Mouse (Mus musculus) 416B (cell line): ENCODE data around the gene Zfp507.

Experiments used
- DNase-seq: peaks from one replicate; pipeline ENCODE4 v3.0.0; 2011; ENCODE audit warnings: low read depth

Zfp507 gene

DNA sequence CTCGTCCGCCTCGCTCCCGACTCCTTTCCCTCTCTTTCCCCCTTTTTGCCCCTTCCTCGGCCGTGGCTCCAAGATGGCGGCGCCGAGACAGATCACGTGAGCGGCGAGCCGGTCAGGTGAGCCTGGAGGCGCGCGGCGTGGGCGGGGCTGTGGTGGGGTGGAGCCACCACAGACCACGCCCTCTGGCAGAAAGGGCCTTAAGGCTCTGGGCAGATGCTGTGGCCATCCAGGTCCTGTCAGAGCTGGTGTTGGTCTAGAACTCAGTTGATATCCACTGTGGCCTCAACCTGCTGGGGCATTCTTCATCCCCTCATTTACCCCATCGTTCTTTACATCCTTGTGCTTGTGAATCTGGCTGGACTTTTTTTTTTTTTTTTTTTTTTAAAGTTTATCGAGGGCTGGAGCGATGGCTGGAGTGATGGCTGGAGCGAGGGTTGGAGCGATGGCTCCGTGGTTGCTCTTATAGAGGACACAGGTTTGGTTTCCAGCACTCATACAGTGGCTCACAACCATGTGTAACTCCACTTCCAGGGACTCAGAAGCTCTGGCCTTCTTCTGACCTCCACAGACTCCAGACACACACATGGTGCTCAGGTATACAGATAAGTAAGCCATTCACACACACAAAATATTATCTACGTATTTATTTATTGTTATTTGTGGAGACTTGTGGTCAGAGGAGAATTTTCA lies at the start of gene Zfp507:
Zfp507 (minus strand) TSS at position 98 of the 690 bp plus-strand sequence.
- DNase-seq: peak; percentile 90

DNA sequence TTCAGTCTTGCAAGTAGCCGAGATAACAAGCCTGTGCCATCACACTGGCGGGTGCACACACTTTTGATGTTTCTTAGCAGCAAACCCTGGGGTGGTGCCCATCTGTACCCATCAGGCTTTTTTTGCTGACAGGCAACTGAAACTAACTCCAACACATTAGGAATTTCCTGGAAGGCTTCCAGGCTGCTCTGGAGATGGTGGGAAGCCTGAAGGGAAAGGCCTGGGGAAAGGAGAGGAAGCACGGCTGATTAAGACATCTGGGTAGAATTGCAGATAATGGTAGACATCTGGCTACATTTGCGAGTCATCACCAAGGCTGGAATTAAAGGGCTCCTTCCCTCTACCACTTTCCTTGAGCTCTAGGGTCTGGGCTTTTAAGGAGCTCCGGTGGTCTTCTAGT lies 47.6 kb upstream of the Zfp507 start:
- DNase-seq: no peak

DNA sequence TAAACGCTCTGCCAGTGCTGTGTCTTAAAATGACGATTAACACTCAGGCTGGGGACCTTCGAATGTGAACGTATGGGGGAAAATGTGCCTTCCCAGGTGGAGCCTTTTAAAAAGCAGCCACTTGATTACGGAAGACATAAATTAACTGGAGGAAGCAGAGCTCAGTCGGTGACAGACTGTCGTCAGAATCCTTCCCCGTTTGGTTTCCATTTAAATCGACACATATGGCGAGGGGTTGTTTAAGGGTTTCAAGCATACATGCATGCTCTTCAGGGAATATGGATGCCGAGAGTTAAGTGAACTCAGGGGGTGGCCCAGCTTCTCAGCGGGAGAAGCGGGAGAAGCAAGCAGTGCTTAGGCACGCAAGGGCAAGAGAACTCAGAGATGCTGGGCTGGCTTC lies 45.7 kb upstream of the Zfp507 start:
- DNase-seq: no peak

DNA sequence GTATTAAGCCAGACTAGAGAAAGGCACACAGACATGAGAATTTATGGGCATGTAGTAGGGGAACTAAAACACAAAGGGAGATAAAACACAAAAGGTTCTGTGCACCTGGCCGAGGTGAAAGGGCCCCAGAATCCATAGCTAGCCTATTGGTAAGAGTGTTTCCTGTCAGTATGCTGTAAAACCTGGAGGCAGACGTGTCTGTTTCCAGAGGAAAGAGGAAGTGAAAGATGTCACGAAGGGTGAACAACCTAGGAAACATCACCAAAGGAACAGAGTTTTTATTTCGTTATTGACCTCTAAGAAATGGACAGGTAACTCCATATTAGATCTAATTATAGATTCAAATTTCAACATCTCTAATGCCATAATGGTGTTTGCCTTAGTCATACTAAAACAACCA lies 37.7 kb upstream of the Zfp507 start:
- no peak for DNase-seq

GRCm38 (mm10) chr7:35836851-35837250 lies 34.0 kb upstream of the Zfp507 start:
- no peak for DNase-seq

- DNase-seq: no peak
Measured at GRCm38 (mm10) chr7:35836415-35836814, 33.6 kb upstream of the Zfp507 start.

DNA sequence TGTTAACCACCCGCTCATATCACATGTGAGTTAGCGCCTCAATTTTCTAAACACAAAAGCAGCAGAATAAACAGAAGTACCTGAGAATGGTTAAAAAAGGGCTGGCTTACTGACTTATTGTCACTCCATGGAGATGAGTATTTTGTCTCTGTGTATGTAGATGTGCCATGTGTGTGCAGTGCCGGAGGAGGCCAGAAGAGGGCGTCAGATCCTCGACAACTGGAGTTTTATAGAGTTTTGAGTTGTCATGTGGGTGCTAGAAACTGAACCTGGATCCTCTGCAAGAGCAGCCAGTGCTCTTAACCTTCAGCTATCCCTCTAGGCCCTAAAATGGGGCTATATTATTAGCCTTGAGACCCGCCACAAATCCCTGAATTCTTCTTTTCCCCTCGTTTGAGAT lies 27.3 kb upstream of the Zfp507 start:
- DNase-seq: no peak

DNA sequence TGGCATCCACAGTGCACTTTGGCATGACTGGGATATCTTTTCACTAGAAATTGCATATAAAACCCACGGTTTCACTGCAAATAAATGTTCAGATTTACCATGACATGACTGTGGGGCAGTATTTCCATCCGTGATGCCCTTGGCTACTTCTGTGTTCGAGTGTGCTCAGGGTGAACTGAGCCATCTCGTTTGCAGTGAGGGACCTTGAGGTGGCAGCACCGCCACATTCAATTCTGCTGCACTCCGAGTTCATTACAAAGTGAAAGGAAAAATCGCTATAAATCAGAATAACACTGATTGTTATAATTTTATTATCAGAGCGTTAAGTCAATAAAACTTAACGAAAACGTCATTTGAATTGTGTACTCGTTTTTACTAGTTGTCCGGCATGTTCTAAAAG lies 21.1 kb upstream of the Zfp507 start:
- DNase-seq: no peak

DNA sequence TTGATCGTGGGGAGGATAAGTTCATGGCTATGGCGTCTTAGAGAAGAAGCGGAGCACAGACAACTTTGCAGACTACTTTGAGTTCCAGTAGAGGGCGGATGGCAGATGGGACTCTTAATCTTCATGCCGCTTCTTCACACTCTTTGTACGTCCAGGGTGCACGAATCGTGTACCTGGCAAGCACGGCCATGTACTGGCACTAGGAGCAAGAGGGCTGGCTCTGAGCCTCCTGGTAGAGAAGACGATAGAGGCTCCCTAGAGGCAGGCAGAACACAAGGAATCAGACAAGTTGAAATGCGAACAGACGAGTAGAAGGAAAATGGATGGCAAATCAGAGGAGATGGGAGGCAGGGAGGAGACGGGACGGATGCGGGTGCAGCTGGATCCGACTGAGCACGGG lies 19.5 kb upstream of the Zfp507 start:
- DNase-seq: no peak

DNA sequence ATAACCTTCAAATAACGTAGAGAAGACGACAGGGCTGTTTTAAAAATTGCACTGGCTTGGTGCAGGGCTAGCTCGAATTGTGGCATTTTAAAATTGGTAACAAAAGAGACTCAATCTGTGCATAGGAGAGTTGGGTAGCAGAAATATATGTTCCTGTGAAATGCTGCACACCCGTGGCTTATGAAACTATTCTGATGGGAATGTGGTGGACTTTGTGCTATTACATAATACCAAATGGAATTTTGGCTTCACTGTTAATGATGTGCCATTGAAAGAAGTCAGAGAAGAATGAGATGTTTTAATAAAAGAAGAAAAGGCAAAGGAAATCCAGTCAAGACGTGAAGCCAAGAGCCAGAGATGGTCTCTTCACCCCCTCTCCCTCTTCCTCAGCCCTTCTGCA lies 18.6 kb upstream of the Zfp507 start:
- no peak for DNase-seq

- DNase-seq: no peak
Measured at GRCm38 (mm10) chr7:35819486-35819885, 16.7 kb upstream of the Zfp507 start.

DNA sequence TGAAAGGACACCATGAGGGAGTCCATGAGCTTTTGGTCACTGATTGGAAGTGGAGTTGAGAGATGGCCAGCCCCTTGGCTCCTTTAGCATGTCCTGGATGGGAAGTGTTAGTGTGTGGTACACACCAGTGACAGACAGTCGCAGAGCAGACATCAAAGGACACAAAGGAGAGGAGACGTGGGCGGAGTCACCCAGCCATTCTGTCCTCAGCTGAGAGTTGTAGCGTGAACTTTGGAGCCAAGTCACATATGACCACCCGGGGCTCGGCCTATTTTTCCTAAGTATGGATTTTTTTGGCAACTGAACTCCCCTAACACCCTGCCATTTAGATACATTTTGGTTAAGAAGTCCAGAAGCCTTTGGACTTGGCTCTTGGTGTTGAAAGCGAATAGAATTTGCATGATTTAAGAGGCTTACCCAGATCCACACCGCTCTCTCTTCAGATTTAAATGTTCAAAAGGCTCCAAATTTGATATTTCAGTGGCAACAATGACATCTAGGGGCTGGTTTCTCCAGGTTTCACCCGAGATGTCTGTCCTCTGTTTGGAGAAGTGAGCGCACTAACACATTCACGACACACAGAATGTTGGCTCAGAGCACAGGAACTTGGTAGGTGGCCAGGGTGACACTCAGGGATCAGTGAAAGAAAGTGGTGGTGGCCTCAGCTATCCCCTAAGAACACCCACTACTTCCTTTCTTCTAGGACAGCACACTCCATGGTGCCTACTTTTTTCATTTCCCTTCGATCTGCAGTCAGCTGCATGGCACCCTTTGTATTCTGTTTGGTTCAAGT lies 12.2 kb upstream of the Zfp507 start:
- DNase-seq: no peak

GRCm38 (mm10) chr7:35813306-35813705 lies 10.5 kb upstream of the Zfp507 start:
- DNase-seq: no peak

DNA sequence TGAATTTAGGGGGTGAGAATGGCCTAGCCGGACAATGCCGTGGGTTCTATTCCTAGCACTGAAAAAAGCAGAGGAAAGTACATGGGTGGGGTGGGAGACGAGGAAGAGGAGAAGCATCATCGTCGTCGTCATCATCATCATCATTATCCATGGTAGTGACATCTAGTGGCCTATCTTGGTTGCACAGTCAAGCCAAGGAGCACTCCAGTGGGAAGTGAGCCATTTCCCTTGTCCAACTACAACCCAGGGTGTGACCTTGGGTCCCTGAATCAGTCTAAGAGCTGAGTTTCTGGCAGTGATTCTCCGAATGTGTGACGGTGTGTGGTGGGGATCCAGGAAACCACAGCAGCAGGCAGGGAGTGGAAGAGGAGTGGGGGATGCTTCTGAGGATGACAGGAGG lies 7.9 kb upstream of the Zfp507 start:
- peak; percentile 26 for DNase-seq

- no peak for DNase-seq
Measured at GRCm38 (mm10) chr7:35804206-35804605, 1.4 kb upstream of the Zfp507 start.

DNA sequence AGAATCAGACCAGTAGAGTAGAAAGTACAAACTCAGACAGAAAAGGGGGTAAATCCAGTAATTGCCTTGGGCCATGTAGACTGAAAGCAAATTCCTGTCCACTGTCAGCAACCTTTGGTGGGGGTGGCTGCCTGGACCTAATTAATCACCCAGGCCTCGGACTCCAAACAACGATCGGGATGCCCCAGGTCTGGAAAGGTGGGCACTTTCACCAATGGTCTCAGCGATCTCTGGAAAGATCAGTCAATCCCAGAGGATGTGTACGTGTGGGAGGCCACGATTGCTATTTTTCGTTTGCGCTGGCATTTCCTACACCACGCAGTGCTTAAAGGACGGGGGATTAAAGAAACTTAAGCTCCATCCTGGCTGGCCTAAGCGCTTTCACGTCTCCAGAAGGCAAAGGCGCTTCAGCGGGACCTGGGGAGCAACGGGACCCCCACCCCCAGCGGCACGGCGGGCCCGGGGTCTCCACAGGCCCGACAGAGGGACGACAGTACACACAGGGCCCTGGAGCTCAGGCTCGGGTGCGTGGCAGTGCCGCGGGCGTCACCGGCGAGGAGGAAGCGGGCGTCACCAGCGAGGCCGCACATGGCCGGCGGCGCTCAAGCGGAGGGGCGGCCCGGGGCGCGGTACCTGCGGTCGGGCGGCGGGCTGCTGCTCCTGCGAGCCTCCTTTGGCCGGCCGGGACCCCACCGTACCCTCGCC lies 450 bp downstream of the Zfp507 start:
- DNase-seq: peak; percentile 34

GRCm38 (mm10) chr7:35796123-35796522 lies 6.7 kb downstream of the Zfp507 start:
- peak; percentile 83 for DNase-seq

- no peak for DNase-seq
Measured at GRCm38 (mm10) chr7:35794145-35794664, 8.6 kb downstream of the Zfp507 start.

DNA sequence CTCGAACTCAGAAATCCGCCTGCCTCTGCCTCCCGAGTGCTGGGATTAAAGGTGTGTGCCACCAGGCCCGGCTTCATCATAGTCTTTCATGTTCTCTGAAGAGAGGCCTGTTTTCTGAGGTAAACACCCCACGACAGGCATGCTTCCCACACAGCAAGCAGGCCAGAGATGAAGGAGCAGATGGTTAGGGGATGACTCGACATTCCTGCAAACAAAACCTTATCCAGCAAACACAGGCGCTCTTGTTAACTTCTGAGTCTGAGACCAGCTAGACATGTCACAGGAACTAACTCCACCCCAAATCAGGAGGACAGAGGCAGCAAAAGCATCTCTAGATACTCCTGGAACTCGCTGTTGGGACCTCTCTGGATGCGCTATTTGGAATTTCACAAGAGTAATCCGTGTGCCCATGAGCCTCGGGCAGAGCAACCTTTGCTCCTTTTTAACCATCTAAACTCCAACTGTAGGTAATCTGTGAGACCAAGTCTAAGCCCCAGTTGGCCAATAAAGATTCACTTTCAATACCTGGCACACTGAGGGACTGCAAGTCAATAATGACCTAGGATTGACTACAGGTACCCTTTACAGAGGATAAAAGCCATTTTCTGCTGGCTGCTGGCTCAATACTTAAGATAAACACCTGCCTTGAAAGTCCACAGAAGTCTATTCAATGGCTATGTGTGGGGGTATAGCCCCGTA lies 10.5 kb downstream of the Zfp507 start:
- DNase-seq: peak; percentile 32

DNA sequence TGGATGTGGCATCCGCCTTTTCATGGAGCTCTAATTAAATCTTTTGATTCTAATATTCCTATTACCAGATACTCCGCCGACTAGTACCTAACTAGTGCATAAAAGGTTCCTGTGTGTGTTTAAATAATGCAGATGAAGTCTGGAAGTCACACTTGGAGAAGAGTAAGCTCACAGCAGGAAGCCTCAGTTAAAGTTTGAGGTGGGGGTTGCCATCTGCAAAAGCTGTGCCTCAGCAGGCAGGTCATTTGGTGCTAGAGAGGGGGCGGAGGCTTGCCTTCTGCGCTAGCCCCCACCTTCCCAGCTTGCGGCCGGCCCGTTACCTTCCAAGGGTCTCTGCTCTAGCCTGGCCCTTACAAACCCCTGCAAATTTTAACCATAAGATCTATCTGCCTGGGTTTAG lies 11.9 kb downstream of the Zfp507 start:
- DNase-seq: no peak

DNA sequence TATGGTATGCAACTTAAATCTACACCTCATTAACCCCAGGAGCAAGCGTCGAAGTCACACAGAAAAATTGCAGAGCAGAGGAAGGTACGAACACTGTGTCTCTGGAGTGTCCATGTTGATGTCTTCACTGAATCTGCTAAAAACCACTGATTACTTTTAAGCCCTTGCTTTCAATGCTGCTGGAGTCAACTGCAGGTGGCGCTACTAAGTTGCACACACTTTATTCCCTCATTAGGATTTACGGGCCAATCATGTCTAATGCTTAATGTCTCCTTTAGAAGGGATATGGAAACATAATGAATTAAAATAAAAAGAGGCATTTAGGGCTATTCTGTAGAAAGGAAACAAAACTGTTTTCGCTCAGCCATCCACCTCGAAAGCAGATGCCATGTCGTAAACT lies 12.6 kb downstream of the Zfp507 start:
- peak; percentile 51 for DNase-seq

GRCm38 (mm10) chr7:35785579-35785978 lies 17.2 kb downstream of the Zfp507 start:
- no peak for DNase-seq
